Mouse (Mus musculus) yolk sac, embryonic 10.5 days (tissue): ENCODE data around the gene Tmem50a.

ENCODE experiments used
- DNase-seq: peaks from one replicate; pipeline ENCODE4 v3.0.0-alpha.2; 2017; ENCODE audit warnings: low spot score

Gene Tmem50a

GRCm38 (mm10) chr4:134879410-134879981 lies 35.3 kb downstream of the Tmem50a start:
- peak; percentile 66 for DNase-seq

GRCm38 (mm10) chr4:134876171-134876570 lies 38.7 kb downstream of the Tmem50a start:
- no peak for DNase-seq

- no peak for DNase-seq
These were observed 42.9 kb downstream of the Tmem50a start for GRCm38 (mm10) chr4:134871950-134872349.

DNA sequence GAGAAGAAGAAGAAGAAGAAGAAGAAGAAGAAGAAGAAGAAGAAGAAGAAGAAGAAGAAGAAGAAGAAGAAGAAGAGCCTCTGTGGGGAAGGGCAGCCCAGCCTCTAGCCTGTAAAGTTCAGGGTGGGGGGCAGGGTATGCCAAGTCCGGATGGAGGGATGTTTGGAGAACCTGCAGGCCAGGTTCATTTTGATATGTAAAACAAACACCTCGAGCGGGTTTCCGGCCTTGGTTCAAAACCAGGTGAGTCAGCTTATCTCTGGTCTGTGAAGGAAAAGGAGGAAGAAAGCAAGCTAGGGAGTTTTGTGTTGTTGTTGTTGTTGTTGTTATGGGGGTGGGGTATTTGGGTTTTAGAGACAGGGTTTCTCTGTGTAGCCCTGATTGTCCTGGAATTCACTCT lies 43.3 kb downstream of the Tmem50a start:
- DNase-seq = no peak

GRCm38 (mm10) chr4:134869815-134870375 lies 44.9 kb downstream of the Tmem50a start:
- DNase-seq = no peak

DNA sequence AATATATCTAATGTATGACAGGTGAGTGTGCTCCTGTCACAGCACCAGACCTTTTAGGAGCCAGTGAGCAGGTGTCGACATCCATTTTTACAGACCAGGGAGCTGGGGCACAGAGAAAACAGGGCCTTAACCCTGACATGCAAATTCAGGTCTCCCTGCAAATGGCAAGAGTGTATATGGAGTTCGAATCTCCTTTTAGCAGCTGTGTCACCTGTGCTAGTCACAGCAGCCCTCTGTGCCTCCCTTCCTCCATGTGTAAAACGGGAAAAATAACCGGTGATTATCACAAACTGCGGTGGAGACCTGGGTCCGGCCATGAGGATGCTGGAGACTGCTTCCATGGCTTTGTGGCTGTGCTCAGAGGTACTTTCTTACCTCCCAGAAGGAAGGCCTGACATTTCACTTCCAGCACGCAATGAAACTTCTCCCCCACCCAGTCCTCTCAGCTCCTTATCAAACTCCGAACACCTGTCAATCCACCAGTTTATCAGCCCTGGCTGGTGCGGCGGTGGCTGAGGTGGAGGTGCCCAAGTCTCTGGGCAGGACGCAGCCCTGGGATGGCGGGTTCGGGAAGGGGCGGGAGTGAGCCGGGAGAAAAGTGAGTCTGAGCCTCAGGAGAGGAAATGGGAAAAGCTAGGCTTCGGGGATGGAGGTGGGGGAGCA lies 45.6 kb downstream of the Tmem50a start:
- DNase-seq = peak; percentile 32

- no peak for DNase-seq
These were observed 46.3 kb downstream of the Tmem50a start for GRCm38 (mm10) chr4:134868490-134868889.

GRCm38 (mm10) chr4:134868065-134868464 lies 46.8 kb downstream of the Tmem50a start:
- DNase-seq = no peak

DNA sequence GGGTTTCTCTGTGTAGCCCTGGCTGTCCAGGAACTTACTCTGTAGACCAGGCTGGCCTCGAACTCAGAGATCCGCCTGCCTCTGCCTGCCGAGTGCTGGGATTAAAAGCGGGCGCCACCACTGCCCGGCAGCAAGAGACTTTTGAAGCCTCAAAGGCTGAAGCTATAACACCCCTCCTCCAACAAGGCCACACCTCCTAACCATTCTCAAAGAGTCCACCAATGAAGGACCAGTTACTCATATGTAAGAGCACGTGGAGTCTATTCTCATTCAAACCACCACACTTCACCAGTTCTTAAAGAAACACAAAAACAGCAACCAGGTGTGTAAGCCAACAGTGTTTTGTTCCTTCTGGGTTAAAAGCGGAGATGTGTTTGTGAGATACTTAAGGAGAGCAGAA lies 47.2 kb downstream of the Tmem50a start:
- DNase-seq = no peak

GRCm38 (mm10) chr4:134867213-134867612 lies 47.6 kb downstream of the Tmem50a start:
- no peak for DNase-seq

DNA sequence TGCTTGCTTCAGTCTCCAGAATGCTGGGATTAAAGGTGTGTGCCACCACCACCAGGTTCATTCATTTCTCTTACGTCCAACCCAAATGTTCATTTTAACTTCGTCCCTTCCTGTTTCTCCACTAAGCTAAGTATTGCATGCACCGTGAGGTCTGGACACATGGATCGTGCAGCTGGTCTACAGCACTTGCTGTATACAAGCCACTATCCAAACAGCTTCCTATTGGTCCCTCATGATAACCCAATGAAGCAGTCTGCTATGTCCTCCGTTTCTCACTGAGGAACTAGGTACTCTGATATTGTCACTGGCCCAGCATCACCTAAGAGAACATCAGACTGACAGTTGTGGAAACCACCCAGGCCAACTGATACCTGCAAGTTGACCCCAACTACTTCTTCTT lies 49.0 kb downstream of the Tmem50a start:
- DNase-seq = no peak

- peak; percentile 33 for DNase-seq
These were observed 49.5 kb downstream of the Tmem50a start for GRCm38 (mm10) chr4:134865340-134865739.

GRCm38 (mm10) chr4:134863937-134864729 lies 50.7 kb downstream of the Tmem50a start, which contains the start of gene Rhd:
TSS of gene Rhd (plus strand) at chr4:134864536.
- DNase-seq = no peak

- no peak for DNase-seq
These were observed 51.8 kb downstream of the Tmem50a start for GRCm38 (mm10) chr4:134862996-134863395.

GRCm38 (mm10) chr4:134861884-134862283 lies 52.9 kb downstream of the Tmem50a start:
- no peak for DNase-seq

DNA sequence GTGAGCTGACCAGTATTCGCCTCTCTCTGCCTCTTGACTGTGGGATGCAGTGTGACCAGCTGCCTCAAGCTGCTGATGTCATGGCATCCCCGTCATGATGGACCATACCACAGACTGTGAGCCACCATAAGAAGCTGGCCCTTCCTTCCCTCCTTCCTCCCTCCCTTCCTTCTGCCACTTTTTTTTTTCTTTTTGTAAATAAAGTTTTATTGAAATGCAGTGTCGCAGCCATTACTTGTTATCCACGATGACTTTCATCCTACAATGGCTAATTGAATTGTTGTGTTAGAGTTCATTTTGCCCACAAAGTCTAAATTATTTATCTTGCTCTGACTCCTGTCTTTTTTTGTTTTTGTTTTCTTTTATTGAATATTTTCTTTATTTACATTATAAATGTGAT lies 56.3 kb downstream of the Tmem50a start:
- DNase-seq = no peak

GRCm38 (mm10) chr4:134856501-134856900 lies 58.3 kb downstream of the Tmem50a start:
- DNase-seq = no peak

- no peak for DNase-seq
These were observed 58.8 kb downstream of the Tmem50a start for GRCm38 (mm10) chr4:134856056-134856455.

GRCm38 (mm10) chr4:134855371-134855770 lies 59.5 kb downstream of the Tmem50a start:
- DNase-seq = no peak

DNA sequence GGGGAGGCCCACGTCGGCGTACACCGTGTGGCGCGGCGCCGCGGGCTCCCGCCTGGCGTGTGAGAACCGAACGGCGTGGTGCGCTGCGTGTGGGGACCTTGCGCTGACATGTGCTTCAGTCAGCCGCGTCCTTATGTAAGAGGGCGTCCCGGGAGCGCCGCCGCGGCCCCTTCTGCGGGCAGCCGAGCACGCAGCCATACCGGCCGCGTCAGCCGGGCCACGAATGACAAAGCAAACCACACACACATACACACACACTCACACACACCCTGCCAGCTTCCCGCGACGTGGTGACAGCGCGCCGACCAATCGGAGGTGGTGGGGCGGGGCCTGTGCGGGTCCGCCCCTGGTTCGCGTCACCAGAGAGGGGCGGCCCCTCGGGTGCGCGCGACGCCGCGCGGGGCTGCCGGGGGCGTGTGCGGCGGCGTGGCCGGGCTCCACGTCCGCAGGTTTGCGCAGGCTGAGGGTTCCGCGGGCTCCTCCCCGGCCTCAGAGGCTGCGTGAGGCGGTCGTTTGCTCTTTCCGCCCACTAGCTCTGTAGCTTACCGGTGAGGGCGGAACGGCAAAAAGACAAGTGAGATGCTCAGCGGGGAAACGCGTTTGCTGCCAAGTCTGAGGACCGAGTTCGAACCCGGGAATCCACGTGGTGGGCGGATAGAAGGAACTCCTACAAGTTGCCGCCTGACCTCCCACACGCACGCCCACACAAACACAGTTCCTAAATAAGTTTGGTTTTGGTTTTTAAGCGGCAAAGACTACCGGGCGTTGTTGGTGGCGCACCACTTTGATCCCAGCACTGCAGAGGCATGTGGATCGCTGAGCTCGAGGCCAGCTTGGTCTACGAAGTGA lies 61.0 kb downstream of the Tmem50a start:
- peak; percentile 91 for DNase-seq

DNA sequence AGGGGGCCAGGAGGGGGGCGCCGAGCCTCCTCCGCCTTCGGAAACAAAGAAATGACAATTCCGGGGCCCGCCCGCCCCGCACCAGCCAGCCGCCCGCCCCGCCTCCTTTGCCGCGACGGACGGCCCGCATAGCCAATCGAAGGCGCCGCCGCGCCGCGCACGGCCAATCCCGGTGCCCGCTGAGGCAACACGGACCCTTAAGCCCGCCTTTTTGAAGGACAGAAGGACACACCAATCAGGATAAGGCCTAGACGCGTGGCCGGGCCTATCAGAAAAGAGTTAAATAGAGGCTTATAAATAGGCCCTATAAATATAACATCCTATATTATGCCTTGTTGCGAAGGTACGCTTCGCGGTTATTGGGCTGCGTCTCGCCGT lies 61.6 kb downstream of the Tmem50a start, which contains the start of gene Maco1:
Gene Maco1 (minus strand): TSS at position 87 of the 378 bp plus-strand sequence.
- DNase-seq = peak; percentile 99
